Mouse (Mus musculus) natural killer cell, adult 2 months (primary cell): ENCODE measurements at regions not wholly inside any gene's neighbourhood (a gene's known extent, or its start where the extent isn't known, plus 50 kb on each side); places are given as distances from the start of the nearest gene placed in this dataset.

ENCODE experiments used
- DNase-seq, 2 experiments: peaks; one replicate each; pipeline ENCODE4 v3.0.0; 2022; ENCODE audit warnings: low spot score in 2 of 2

- DNase-seq: no peak
Observed at GRCm38 (mm10) chr7:37093721-37094120, 395.8 kb downstream of the Tshz3 start.

- no peak for DNase-seq
Observed at GRCm38 (mm10) chr7:37095839-37096238, 397.9 kb downstream of the Tshz3 start.

- no peak for DNase-seq
Observed at GRCm38 (mm10) chr7:37096291-37096690, 398.4 kb downstream of the Tshz3 start.

DNA sequence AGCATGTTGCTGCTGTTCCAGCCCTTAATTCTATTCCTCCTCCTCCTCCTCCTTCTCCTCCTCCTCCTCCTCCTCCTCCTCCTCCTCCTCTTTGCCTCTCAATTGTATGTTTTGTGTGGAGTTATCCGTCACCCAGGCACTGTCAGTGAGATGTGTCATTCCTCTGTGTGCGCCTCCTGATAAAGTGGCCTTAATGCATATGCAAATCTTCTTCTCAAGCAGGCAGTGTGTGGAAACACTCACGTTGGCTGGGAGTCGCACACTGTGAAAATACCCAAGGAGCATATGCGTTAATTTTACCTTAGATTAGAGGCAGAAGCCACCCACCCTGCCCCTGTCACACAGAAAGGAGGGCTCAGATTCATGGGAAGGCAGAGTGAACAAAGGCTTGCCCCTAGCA lies 401.0 kb downstream of the Tshz3 start:
- no peak for DNase-seq

GRCm38 (mm10) chr7:37104671-37105070 lies 406.8 kb downstream of the Tshz3 start:
- DNase-seq: no peak

- DNase-seq: no peak
Observed at GRCm38 (mm10) chr7:37111071-37111470, 413.2 kb downstream of the Tshz3 start.

DNA sequence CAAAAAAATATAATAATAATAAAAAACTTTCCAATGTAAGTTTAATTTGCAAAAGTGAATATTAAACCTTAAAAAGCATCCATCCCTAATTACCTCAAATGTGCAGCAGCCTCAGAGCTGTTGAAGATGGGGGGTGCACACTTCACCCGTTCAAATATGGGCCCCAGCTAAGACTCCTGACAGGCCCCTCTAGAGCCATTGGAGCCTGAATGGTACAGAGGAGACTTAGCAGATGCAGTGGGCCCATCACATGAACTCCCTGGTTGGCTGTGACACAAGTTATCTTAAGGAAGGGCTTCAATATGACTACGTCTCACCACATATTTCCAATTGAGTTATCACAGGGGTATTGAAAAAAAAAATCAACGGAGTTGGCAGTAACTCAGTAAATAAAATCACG lies 422.9 kb downstream of the Tshz3 start:
- DNase-seq: no peak

DNA sequence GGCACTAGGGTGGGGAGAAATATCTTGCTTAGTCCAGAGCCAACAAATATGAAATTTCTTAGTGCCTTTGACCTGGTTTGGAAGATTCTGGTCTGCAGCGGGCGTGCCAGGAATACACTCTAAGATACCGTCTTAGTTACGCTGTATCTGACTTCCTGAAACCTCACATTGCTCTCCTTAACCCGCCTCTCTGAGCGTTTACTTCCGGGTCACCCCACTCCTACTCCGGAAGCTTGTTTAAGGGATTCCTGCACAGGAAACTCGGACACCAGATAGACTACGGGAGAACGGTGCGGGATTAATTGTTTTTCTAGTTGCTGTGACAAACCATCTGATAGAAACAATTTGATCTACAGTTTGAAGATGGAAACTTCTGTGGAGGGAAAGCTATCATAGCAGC lies 442.3 kb downstream of the Tshz3 start:
- DNase-seq: no peak

DNA sequence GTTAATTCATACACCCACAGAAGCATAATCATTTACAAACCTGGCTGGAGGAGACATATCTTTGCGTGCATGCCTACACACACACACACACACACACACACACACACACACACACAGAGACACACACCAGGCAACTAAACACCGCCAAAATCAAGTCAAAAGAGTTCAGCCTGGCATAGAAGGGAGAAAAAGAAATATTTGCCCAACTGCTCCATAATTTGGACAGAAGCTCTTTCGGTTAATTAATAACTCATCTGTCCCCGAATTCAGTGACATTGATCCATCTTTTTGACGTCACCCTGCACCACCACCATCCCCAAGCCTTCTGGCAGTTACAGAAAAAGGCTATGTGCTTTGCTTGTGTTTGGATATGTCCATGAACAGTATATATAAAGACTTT lies 444.9 kb downstream of the Tshz3 start:
- no peak for DNase-seq

- no peak for DNase-seq
Observed at GRCm38 (mm10) chr7:37144303-37144702, 446.4 kb downstream of the Tshz3 start.

GRCm38 (mm10) chr7:37149711-37150110 lies 451.8 kb downstream of the Tshz3 start:
- DNase-seq: no peak

DNA sequence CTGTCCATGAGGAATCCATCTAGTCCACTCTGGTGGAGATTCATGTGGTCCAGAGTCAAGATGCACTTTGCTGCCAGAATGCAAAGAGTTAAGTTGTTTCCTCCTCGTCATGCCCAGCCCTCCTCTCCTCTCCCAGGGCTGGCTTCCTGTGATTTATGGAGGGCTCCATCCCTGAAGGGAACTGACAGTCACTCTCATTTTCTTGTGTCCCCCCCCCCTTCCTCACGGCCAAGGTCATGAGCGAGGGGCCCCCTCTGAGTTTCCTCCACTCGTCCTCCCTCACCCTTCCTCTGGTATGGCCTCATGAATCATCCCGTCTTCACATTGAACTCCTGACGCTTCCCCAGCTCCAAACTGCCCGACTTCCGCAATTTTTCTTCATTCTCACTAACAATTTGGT lies 461.9 kb downstream of the Tshz3 start:
- DNase-seq: no peak

- DNase-seq: no peak
Observed at GRCm38 (mm10) chr7:37168883-37169282, 471.0 kb downstream of the Tshz3 start.

GRCm38 (mm10) chr7:37175746-37176145 lies 477.8 kb downstream of the Tshz3 start:
- no peak for DNase-seq

DNA sequence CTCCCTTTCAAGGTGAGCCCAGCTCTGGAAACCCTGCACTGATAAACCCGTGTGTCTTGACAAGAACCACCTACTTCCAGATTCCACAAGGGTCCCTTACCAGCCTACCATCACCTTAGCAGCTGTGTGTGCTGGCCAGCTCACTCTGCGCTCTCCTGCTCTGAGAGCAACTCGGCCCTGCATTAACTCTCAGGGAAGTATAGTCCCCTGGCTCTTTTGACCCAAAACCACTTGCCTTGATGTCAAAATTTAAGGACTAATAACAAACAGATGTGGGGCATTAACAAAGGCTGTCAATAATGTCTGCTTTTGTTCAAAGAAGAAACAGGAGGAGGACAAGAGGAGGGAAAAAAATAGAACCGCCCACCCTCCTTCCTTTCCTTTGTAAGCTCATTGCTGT lies 480.3 kb downstream of the Tshz3 start:
- no peak for DNase-seq

DNA sequence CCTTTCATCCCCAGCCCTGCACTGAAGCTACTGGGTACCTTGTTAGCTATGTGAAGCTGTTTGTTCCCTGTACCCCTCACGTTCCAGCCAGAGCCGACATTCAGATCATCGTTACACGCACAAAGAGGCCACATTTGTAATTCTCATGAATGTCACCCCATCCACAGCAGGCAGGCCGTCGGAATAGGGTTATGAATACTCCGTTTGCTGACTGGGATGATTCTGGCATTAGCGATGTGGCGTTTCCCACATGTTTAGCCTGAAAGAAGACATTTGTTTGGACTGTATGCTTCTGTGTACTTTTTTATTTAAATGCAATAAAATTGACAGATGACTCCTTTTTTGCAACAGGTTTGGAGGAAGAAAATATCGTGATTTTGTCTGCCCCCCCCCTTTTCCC lies 482.0 kb downstream of the Tshz3 start:
- DNase-seq: no peak

GRCm38 (mm10) chr7:37180416-37180815 lies 482.5 kb downstream of the Tshz3 start:
- DNase-seq: no peak

GRCm38 (mm10) chr7:37181109-37181508 lies 483.2 kb downstream of the Tshz3 start:
- no peak for DNase-seq

DNA sequence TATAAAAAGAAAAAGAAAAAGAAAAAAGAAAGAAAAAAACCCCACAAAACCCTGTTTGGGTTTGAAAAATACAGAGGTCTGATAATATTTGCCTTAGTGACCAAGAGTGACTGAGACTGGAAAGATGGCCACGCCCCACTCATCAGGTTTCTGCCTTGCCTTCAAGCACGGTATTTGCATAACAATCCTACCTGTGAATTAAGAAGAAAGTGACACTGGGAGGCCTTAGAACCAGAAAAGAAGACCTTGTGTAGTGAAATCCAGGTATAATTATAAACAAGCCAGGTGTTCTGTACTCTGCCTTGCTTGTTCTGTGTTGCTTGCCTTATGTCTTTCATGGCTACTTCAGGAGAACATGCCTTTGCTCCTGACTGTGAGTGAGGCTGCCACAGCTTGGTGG lies 494.6 kb downstream of the Tshz3 start:
- DNase-seq: no peak

DNA sequence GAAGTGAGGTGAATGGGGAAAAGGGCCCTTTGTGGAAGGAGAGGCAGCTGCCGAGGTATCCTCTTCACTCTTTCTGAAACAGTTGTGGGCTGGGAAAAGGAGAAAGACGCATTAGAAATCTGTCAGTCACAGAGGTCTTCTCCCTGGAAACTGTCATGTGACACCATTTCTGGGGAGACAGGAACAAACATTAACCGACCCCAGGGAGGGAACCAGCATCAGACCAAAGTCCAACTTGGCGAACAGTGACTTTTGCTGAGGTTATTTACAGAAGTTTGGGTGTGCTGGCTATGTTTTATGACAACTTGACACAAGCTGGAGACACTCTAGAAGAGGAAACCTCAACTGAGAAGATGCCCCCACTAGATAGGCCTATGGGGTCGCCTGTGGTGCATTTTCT lies 506.9 kb downstream of the Tshz3 start:
- no peak for DNase-seq

GRCm38 (mm10) chr7:37208305-37208704 lies 510.4 kb downstream of the Tshz3 start:
- no peak for DNase-seq

DNA sequence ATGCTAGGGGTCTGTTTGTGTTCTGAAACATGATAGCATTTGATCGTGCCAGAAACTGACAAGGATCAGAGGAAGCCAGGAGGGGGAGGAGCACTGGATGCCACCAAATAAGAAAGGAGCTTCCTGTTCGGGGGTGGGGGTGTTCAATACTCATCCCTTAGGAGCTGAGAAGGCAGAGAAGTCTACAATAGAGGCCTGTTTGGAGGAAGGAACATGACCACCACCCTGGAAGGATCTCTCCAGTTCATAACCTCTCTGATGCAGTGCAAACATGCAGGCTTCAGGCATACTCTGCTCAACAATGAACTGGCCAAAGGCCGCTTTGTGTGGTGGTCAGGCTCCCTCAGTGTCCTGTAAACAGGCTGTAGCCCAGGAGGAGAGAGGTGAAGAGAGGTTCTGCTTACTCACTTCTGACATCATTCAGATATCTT lies 515.8 kb downstream of the Tshz3 start:
- DNase-seq: no peak

DNA sequence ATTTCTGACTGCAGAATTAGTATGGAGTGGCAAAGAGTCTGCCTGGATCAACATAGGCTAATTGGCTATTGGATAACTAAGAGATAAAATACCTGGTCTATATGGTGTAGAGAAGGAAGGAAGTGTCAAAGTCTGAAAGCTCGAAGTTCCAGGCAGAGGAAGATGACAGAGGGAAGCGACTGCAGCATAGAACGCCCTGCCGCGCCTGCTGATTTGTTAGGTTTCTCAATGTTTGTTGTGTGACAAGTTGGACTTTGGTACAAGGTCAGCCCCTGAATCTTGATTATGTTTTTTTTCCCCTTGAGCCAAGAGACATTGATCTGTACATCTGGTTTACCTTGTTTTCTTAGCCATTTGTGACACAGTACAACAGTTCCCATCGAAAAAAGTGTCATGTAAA lies 517.6 kb downstream of the Tshz3 start:
- no peak for DNase-seq

DNA sequence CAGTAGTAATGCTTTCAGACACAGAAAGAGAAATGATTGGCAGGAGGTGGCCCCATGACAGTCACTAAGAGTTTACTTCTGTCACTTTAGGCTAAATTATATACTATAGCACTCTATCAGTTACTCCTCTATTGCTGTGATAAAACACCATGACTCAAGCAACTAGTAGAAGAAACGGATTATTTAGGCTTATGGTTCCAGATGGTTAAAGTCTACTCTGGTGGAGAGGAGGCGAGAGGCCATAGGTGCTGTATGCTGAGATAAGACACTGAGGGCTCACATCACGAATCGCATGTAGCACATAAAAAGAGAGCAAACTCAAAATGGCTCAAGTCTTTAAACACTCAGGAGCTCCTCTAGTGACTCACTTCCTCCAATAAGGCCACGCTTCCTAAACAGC lies 522.6 kb downstream of the Tshz3 start:
- DNase-seq: no peak

DNA sequence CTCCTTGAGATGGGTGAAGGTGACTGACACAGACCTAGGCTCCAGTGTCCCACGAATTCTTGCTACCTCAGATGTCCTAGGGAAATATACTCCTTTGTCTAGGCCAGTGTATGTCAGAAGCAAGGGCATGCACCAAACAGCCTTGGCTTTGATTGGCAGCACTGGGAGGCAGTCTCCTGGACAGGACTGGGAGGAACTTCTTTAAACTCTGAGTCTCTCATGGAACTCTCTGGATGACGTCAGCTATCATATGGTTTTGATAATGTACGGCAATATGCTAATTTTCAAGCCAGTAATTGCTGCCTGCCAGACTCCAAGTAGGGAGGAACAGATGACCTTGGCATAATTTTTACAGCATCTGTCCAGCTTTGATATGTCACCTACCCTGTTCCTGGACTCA lies 528.5 kb downstream of the Tshz3 start:
- DNase-seq: no peak
